Mouse (Mus musculus): ENCODE results near the gene Ptprr.

- TF ChIP-seq POLR2A (IDR thresholded peaks at IDR 0.05; ENCODE audit: borderline replicate concordance, control insufficient read depth, low read depth, low read length) = no peak
- no peak for TF ChIP-seq CTCF (IDR thresholded peaks at IDR 0.05; ENCODE audit: control insufficient read depth, insufficient read depth, low read length)
Measured at GRCm38 (mm10) chr10:116309460-116309859, 291.4 kb downstream of the Ptprr start.
